Mouse (Mus musculus) spleen, postnatal 10 days (tissue): ENCODE results near the gene Gm20897.
"Not testable (repeated sequence)": the region's sequence is repeated elsewhere in the genome, so short reads cannot be mapped to it uniquely, and the experiment has no call there.

ENCODE experiments used
- DNase-seq, 2 experiments: peaks; one replicate each; pipeline ENCODE4 v3.0.0; 2021 to 2022; ENCODE audit warnings: low spot score in 2 of 2

The Gm20897 gene

DNA sequence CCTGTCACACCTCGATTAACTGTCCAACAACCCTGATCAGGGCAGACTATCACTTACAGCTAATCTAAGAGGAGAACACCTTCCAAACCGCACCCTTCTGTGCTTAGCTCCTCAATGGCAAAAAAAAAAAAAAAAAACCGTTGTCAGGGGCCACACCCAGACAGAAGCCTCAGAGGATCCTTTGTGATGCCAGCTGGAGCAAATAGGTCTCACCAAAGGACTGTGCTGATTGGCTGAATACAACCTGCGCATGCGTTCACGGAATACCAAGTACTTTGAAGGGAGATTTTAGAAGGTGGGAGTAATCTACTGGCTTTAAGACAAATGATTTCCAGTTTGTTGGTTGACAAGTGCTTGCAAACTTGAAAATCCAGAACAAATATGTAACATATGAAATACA is at the start of gene Gm20897:
Gm20897 (minus strand) TSS at position 101 of the 400 bp plus-strand sequence.
- DNase-seq = not testable (repeated sequence)
